Mouse (Mus musculus) adrenal gland, postnatal 4 days (tissue): Measurements from ENCODE around the gene Frem1. TPM values are rescaled to one million over a fixed set of nuclear protein-coding genes. Genes with fewer than 3 reads are reported as not detected.

ENCODE experiments used
- DNase-seq, 2 experiments: peaks; one replicate each; pipeline ENCODE4 v3.0.0; 2021 to 2022; ENCODE audit warnings: low spot score in 2 of 2, mixed read lengths in 2 of 2
- total RNA-seq, 2 experiments: library from RNA; stranded (reverse); gene quantifications; 2 replicates each; pipeline ENCODE4 v1.2.3; 2021

The Frem1 gene
- total RNA-seq, 2 experiments from 2014 or later = 12.4 to 22.5 TPM

- no peak for DNase-seq
These were observed 177.3 kb downstream of the Frem1 start for GRCm38 (mm10) chr4:82874791-82875190.

GRCm38 (mm10) chr4:82872548-82872947 lies 179.6 kb downstream of the Frem1 start:
- no peak for DNase-seq

GRCm38 (mm10) chr4:82872121-82872520 lies 180.0 kb downstream of the Frem1 start:
- DNase-seq = no peak

- no peak for DNase-seq
These were observed 181.2 kb downstream of the Frem1 start for GRCm38 (mm10) chr4:82870931-82871330.

GRCm38 (mm10) chr4:82867731-82868445 lies 184.3 kb downstream of the Frem1 start:
- no peak for DNase-seq

GRCm38 (mm10) chr4:82867111-82867510 lies 185.0 kb downstream of the Frem1 start:
- no peak for DNase-seq

- no peak for DNase-seq
These were observed 187.0 kb downstream of the Frem1 start for GRCm38 (mm10) chr4:82864974-82865699.

- no peak for DNase-seq
These were observed 188.8 kb downstream of the Frem1 start for GRCm38 (mm10) chr4:82863316-82863715.

GRCm38 (mm10) chr4:82861451-82861850 lies 190.7 kb downstream of the Frem1 start:
- DNase-seq = no peak

- DNase-seq = no peak
These were observed 191.6 kb downstream of the Frem1 start for GRCm38 (mm10) chr4:82860566-82860965.

GRCm38 (mm10) chr4:82859131-82860125 lies 192.7 kb downstream of the Frem1 start, which contains the start of gene Zdhhc21:
Gene Zdhhc21, minus strand, starts transcription at chr4:82859958.
- peak; percentile 56 to 60 for DNase-seq

GRCm38 (mm10) chr4:82858431-82859010 lies 193.6 kb downstream of the Frem1 start:
- no peak for DNase-seq

GRCm38 (mm10) chr4:82856986-82857385 lies 195.2 kb downstream of the Frem1 start:
- no peak for DNase-seq

GRCm38 (mm10) chr4:82853809-82854208 lies 198.3 kb downstream of the Frem1 start:
- DNase-seq = no peak

- no peak for DNase-seq
These were observed 203.4 kb downstream of the Frem1 start for GRCm38 (mm10) chr4:82848552-82849234.

Other genes with a start within 250 kb of the Frem1 start
- gene Zdhhc21, start 192.4 kb downstream of the Frem1 start, total RNA-seq = 10 to 100 TPM; 23.2 to 25.0 TPM
- under 1 TPM in 1 of 2 experiments, not detected in 1; 0.17 TPM for gene Cer1, start 167.2 kb downstream of the Frem1 start, total RNA-seq